Mouse (Mus musculus) gastrocnemius, postnatal 36 days (tissue): ENCODE results near the gene Robo4. TPM values are rescaled to one million over a fixed set of nuclear protein-coding genes. Genes with fewer than 3 reads are reported as not detected.

Experiments
- DNase-seq, 2 experiments: peaks; one replicate each; pipeline ENCODE4 v3.0.0; 2022
- intact Hi-C: fragments of 180-260 bp; cut with DNase I; formaldehyde crosslinking; loops from one replicate; pipeline ENCODE4 v1.15.1; 2025
- total RNA-seq, 2 experiments: library from RNA; stranded (reverse); gene quantifications; 2 replicates each; pipeline ENCODE4 v1.2.3; 2021

Gene Robo4
- total RNA-seq, 2 experiments from 2014 or later = 8.2 to 8.6 TPM

DNA sequence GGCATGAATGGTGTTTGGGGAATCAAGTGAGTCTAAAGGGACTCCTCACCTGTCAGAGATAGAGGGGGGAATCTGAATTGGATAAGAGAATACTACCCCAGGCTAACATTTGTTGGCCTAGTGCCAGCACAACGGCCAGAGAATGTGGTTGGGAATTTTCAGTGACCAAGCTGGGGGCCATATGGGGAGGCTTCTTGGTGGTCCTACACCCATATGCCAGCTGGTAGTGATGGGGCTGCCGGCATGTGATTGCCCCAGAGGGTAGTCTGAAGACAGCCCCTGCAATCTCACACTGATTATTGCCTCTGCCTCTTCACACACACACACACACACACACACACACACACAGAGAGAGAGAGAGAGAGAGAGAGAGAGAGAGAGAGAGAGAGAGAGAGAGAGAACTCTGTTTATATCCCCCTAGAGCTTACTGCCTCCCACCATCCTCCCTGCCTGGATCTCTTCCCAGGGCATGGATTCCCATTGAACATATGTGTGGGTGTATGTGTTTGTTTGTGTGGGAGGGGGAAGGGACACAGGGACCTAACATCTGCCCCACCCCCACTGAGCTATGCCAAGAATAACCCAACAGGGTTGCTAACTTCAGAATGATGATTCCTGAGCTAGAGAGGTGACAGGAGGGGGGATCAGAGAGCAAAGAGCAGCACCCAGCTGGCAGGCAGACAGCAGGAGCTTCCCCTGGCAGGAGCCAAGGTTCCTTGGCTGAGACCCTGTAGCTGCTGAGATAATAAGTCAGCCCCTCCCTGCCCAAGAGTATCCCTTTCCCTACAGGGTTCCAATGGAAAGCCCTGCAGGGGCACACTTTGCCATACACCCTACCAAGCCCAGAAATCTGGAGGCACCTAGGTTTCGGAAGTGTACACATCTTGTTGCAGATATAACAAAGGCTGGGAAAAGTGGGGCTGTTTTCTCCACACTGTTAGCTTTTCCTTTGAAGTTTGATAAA lies 36.4 kb downstream of the Robo4 start:
- no peak for DNase-seq
- intact Hi-C loops = loop anchor here (10.0 kb wide), 1 partner anchor 107 kb away; no protein-coding TSS in a partner anchor

DNA sequence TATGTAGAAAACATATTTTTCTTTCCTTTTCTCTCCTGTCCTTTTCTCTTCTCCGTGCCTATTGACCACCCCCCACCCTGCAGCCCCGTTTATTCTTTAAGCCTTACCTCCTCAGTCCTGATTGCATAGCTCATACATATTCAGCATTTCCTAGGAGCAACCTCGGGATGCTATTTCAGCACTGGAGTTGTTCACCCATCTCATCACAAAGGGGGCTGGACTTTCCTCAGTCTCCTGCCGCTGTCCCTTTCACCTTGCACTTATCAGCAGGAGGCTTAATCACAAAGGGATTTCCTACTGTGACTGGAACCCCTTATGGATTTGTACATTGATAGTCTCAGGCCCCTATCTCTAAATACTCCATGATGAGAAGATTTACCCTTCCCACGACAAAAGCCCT lies 50.7 kb downstream of the Robo4 start:
- intact Hi-C loops = no loop called here
- DNase-seq = no peak

DNA sequence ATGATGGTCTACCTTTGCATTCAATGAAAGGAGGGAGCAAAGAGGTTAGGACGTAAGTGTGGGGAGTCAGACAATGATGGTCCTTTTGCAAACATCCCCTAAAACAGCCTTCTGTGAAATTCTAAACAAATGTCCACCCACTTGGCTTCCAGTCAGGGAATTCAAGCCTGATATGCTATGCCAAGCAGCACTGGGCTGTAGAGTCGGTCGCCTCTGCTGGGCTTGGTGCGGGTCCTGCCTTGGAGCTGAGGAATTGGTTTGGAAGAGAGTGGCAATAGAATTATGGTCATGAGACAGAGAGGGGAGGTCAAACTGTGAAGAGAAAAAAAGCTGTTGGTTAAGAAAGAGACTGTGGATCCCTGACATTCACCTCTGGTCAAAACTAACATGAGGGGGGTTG lies 51.6 kb downstream of the Robo4 start:
- no peak for DNase-seq

DNA sequence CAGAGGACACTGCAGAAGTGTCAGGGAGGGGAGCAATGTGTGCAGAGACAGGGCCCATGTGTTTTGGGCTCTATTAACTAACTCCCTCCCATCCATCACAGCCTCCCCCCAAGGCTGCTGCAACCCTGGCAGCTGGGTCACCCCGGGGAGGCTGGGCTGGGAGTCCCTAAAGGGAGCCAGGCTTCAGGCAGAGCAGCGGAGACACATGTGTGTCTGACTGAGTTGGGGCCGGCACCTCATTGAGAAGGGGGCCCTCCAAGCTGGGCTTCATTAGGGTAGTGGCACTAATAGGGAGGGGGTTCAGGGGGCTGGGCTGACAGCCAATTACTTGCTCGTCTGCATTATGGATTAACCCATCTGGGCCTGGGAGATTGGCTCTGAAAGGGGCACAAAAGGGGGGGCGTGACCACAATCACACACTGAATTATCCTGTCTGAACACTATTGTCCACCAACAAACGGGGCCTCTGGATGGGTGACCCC lies 52.4 kb downstream of the Robo4 start:
- no peak for DNase-seq
- intact Hi-C loops = no loop called here

More for the DNA sequence above, 51.6 kb downstream of the Robo4 start:
- intact Hi-C loops = no loop called here

DNA sequence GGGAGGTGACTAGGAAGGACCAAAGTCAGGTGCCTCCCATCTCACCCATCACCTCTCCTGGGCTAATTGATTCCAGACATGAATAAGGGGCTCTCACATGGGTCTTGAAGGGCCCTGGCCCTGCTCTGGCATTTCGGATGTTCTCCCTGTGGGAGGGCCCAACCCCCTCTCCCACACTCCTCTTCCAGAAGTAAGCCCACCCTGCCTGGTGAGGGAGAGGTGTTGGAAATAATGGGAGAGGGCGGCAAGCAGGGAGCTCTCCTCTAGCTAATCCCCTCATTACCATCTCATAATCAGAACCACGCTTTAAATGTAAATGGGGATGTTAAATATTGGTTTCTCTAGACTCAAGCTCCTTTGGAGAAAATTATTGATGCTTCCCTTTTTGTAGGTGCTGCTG lies 53.3 kb downstream of the Robo4 start:
- no peak for DNase-seq
- intact Hi-C loops = no loop called here

DNA sequence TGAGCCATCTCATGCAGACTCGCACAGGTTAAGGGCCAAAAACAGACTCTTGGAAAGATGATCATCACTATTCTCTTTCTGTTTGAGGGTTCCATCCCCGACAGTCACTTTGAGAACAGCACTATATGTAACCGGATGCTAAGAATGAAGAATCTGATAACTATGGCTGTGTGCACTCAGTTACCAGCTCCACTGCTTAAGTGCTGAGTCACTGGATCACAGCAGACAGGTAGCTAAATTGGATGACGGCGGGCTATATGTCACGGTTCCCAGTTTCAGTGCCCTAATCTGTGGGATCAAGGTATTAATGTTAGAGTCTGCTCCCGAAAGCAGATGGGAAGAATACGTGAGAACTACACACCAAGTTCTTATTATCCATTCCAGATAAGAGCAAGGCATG lies 54.2 kb downstream of the Robo4 start:
- DNase-seq = no peak
- intact Hi-C loops = no loop called here

DNA sequence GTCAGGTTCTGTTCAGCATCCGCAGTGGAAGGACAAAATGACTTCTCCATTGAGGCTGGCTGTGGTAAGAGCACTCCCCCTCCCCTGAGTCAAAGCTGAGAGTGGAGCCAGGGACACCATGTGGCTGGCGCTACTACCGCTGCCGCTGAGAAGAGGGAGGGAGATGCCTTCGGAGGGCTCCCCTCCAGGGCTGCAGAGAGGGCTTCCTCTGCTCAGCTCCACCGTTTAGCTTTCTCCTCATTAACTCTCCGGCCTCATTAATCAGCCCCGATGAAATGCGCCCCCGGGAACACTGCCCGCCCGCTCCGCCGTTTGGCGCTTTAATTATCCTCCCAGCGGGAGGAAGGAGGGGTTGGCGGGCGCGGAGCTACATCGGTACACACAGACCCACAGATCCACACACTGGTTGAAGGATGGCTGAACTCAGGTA lies 54.8 kb downstream of the Robo4 start:
- intact Hi-C loops = no loop called here
- no peak for DNase-seq

DNA sequence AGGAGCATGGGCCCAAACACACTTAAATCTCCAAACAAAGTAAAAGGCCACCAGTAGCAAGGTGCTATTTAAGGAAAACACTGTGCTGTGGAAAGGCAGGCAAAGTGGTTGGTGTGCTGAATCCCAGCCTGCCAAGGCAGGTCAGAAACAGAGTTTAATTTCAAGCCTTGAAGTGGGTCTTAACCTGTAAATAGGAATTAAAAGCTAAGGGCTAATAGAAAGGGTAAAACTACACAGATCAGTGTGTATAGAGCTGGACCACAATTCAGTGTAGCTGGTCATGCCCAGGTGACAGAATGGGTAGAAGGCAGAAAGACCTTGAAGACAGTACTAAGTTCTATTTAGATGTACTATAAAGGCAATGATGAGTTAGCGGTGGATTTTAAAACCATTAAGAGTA lies 55.5 kb downstream of the Robo4 start:
- intact Hi-C loops = no loop called here
- no peak for DNase-seq

DNA sequence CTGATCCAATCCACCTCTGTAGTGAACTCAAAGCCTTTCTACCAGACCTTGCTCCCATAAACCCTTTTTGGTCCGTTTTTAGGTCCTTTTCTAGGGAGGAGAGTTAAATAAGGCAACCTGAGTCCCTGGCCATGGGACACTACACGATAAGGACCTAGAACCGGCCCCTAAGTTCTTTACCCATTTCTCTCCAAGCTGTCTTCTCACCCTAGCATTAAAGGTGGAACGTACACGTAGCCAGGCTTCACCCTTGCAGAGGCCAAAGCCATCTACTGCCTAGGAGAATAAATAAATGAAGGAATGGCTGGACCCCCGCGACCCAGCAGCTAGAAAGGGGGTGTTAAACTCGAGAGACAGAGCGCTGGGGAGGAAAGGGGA lies 58.0 kb downstream of the Robo4 start:
- DNase-seq = no peak
- intact Hi-C loops = no loop called here

DNA sequence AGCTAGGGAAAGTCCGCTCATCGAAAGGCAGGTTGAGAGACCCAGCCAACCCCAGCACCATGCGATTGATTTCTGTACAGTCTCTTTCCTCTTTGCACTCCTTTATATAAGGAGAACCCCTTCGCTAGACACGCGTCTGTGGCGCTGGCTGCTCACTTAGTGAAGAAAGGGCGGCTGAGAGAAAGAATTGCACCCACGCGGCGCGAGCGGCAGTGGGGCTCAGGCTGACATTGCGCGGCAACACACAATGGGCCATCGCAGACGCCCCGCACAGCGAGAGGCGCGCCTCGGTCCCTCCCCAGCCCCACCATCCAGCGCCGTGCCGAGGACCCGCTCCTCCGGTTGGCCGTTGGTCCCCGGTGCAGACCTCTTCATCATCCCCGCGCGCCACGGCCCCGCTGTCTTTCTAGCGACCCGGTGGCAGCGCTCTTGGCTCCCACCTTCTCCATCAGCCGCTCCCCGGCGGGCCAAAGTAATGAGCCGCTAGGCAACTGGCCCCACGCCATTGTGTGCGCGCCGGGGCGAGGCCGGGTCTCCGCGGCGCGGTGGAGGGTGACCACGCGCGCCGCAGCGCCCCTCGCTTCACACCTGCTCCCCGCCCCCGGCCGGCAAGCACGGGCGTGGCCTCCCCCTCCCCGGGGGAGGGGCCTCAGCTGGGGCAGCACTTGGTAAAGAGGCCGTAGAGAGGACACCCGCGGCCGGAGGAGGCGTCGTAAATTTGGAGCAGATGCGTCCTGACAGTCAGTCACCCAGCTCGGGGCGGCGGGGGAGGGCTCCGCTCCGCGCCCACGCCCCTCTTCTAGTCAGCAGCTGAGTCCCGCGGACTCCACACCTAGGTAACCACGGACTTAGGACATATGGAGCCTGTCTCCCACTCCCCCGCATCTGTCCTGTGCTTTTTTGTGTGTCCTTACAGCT lies 58.6 kb downstream of the Robo4 start:
- no peak for DNase-seq
- intact Hi-C loops = no loop called here

DNA sequence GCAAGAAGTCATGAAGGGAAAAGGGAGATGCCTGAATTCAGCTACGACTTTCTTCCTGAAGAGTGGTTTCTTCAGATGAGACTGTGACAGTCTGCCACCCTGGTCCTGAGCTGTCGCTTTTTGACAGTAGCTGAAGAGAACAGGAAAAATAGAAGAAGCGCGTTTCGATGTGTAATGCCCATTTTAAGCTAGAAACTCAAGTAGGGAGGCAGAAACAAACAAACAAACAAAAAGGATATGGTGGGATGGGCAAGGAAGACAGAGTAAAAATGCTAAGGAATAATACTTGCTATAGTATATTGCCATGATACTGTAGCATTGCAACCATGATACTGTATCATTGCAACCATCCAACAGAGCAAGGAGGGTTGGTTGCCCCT lies 59.3 kb downstream of the Robo4 start:
- DNase-seq = no peak
- intact Hi-C loops = loop anchor here (1.0 kb wide), 1 partner anchor 153 kb away; no protein-coding TSS in a partner anchor

DNA sequence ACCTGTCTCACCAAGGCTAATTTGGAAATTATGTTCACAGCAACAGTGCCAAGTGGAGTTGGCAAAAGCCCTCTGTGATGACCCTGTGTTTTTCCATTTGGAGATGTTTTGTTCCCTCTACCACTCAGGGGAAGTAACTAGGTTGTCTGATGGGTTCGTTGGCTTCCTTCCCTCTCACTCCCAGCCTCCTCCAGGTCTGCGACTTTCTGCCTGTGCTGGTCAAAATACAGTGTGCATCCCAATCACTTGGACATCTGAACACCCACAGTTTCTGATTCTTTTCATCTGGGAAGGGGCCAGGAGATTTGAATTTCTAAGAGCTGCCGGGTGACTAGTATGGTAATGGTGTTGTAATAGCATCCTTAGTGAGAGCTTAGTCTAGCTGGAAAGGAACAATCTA lies 59.9 kb downstream of the Robo4 start:
- no peak for DNase-seq
- intact Hi-C loops = loop anchor here (1.0 kb wide), 1 partner anchor 153 kb away; no protein-coding TSS in a partner anchor

DNA sequence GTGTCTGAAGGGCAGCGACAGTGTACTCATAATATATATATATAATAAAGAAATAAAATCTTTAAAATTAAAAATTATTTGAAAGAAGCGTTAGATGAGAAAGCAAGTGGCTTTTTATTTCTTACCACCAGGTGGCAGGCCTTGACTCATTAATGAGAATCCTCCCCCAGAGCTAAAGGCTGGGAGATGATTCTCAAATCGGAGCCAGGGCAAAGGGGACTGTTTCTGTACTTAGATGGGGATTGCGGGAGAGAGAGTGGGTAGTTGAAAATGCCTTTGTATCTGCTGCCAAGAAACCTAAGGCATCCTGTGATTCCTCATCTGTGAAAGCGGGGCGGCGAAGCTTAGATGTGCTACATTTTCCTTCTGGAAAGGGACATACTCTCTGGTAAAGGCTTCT lies 61.1 kb downstream of the Robo4 start:
- intact Hi-C loops = loop anchor here (1.0 to 2.0 kb wide), 2 partner anchors 82 to 174 kb away; no protein-coding TSS in a partner anchor
- no peak for DNase-seq

Other genes starting within 250 kb of the Robo4 start
- 1 to 10 TPM; 2.0 to 2.5 TPM for gene Tmem218, start 193.7 kb upstream of the Robo4 start, total RNA-seq
- under 1 TPM; 0.64 to 0.79 TPM for gene Slc37a2, start 146.2 kb upstream of the Robo4 start, total RNA-seq
- gene Ccdc15, start 53.5 kb upstream of the Robo4 start, total RNA-seq = 1 to 10 TPM; 1.1 to 1.5 TPM
- under 1 TPM; 0.08 to 0.52 TPM for gene Hepacam, start 34.5 kb upstream of the Robo4 start, total RNA-seq
- gene Robo3, start 31.3 kb downstream of the Robo4 start, total RNA-seq = not detected
- gene Msantd2, start 87.4 kb downstream of the Robo4 start, total RNA-seq = 1 to 10 TPM; 3.0 to 3.3 TPM
- gene Esam, start 126.2 kb downstream of the Robo4 start, total RNA-seq = 10 to 100 TPM; 20.8 to 23.3 TPM
- gene Vsig2, start 137.4 kb downstream of the Robo4 start, total RNA-seq = 1 to 10 TPM; 1.8 to 3.6 TPM
- gene Nrgn, start 151.0 kb downstream of the Robo4 start, total RNA-seq = under 1 TPM; 0.35 to 0.66 TPM
- 1 to 10 TPM; 3.5 TPM for gene Siae, start 153.8 kb downstream of the Robo4 start, total RNA-seq
- gene Spa17, start 211.8 kb downstream of the Robo4 start, total RNA-seq = 1 to 10 TPM; 2.6 to 3.2 TPM